Mouse (Mus musculus) 3134 (cell line): Measurements from ENCODE around the gene Cop1.

Experiments used
- DNase-seq: peaks from one replicate; pipeline ENCODE4 v3.0.0-alpha.2; 2011; ENCODE audit warnings: low spot score; ENCODE audit not compliant: insufficient read length; ENCODE audit errors: extremely low read depth

The Cop1 gene

DNA sequence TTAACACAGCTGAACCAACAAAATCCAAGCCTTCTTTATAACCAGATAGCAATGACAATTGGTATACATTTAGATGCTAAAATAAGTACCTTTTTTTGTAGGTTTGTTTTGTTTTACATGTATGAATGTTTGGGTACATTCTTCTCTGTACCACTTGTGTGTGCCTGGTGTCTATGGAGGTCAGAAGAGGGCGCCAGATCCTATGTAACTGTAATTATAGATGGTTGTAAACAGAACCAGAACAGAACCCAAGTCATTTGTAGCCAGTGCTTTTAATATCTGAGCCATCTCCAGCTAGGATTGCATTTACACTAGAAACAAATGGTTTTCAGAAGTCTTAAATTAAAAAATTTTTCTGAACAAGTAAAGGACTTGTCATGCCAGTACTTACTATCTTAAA, 54.7 kb downstream of the Cop1 start:
- DNase-seq = no peak

DNA sequence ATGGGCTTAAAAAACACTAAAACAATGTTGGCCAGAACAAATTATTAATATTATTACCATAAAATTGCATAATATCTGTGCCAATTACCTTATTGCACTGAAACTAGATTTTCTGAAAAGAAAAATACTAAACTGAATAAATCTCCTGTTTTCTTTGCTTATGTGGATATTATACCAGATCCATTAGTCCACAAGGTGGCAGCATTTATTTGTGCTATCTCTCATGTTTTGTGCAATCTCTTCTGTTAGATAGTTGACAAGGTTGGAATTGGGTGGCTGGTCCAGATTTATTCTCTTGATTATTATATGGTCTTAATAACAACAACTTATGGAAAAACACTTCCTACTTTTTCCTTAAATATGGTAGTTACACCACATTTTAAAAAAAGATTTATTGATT, 58.1 kb downstream of the Cop1 start:
- no peak for DNase-seq

DNA sequence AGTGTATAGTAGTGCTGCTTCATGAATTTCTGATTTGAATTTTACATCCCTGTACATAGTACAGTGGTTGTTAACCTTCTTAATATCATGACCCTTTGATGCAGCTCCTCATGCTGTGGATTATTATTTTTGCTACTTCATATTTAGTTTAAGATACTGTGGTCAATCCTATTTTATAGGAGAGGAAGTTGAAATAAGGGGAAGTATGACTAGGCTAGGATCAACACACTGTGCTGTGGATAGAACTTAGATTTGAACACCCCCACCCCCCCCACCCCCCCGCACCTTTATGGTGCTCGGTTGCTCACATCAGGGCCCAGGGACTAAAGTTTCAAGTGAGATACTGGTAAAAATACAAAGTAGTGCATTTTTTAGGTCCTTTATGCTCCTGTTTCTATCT, 58.7 kb downstream of the Cop1 start:
- DNase-seq = no peak

GRCm38 (mm10) chr1:159301418-159302082, 69.4 kb downstream of the Cop1 start:
- DNase-seq = no peak

- DNase-seq = no peak
Measured at GRCm38 (mm10) chr1:159313625-159314024, 81.5 kb downstream of the Cop1 start.

DNA sequence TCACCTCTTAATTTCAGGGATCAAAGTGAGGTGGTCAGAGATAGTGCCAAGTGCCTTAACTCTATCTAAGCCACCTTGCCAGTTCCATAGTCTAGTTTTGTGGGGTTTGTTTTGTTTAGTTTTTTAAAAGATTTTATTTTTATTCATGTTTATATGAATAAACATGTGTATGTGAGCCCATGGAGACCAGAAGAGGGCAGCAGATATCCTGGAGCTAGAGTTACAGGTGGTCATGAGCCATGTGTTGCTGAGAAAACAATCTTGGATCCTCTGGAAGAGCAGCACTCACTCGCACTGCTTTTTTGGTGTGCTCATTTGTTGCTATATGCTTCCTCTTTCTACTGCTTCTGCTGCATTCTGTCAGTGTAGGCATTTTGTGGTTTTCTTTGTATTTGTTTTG, 90.5 kb downstream of the Cop1 start:
- DNase-seq = no peak

DNA sequence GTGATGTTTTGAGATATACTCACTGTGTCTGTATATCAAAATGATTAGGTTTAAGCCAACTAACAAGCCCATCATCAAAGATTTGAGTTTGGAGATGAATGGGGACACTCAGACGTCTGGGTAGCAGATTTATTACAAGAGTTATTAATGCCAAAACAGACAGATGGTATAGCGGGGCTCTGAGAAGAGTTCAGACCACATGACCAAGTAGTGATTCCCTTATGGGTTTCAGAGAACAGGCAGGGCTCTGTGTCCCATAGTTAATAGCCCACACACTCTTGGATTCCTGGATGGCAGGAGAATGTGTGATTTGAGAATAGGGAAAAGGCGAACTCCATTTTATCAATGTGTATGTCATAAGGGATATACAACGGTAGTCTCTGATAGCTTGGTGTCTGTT, 98.9 kb downstream of the Cop1 start:
- DNase-seq = no peak

DNA sequence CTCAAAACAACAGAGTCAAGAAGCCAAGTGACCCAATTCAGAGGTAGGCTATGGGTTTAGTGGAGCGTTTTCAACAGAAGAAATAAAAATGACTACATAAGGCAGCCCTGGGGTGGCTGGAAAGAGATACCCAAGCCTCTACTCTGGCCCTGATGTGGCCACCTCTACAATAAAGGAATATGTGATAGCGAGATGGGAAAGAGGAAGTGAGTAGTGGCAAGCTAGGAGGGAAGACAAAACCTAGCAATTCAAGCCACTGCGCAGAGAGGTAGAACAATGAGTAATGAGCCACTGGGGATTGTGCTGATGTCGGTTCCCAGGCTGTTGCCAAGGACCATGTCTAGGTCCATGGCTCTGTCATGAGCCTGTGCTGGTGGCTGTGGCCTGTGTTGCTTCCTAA, 102.0 kb downstream of the Cop1 start:
- DNase-seq = no peak

- no peak for DNase-seq
Measured at GRCm38 (mm10) chr1:159342355-159342754, 110.2 kb downstream of the Cop1 start.

DNA sequence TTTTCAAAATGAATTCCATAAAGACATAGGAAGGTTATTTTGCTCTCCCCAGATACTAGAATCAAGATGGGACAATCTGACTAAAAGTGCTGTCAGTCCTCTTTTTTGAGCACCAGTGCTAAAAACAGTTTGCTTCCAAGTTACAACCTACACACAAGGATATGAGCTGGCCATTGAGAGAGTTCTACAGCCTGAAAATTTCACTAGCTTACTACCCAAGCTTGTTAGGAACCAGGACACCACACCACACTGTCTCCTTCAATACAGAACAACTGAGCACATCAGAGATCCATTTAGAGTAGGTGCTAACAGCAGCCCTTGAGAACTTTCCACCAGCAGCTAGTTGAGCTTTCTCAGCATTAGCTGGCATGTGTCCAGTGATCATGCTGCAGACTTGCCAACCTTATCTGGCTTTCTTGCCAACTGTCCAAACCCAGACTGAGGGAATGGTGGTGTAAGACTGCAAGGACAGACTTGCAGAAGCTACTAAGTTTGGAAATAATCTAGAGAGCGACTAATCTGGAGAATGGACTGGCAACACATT, 123.0 kb downstream of the Cop1 start:
- no peak for DNase-seq

DNA sequence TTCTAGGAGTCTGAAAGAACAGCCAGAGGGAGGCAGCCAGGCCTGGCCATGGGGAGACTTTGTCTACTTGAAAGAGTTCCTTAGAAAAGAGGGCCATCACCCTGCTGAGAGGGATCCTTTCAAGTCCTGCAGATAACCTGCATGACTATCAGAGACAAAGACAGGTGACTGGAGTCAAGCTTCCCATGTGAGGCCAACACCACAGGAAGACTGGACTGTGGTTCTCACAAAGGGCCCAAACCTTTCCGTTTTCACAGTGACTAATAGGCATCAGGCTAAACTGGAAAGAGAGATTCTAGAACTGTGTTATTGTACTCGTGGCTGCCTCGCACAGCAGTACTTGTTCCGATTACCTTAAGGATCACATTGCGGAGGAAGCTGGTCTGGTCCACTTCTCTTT, 126.6 kb downstream of the Cop1 start:
- no peak for DNase-seq

DNA sequence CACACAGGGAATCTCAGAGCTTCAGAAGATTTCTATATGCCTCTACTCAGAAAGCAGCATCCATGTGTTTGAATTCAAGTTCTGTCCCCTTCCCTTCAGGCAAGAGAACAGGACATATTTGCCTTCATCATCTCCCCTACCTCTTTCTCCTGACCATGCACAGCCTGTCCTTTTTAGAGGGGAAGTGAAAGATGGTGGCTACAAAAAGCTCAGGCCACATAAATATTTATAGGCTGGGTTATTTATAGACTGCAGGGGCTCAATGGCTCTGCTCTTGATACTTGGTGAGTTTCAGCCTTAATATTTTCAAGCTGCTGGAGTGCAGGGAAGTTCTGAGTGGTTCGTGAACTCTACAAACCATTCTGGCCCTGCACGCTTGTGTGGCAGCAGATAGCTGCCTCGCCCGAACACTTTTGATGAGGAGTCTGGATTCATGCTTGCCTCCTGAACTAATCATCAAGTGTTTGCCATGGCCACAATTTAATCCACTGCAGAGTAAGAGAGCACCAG, 139.8 kb downstream of the Cop1 start:
- DNase-seq = no peak

DNA sequence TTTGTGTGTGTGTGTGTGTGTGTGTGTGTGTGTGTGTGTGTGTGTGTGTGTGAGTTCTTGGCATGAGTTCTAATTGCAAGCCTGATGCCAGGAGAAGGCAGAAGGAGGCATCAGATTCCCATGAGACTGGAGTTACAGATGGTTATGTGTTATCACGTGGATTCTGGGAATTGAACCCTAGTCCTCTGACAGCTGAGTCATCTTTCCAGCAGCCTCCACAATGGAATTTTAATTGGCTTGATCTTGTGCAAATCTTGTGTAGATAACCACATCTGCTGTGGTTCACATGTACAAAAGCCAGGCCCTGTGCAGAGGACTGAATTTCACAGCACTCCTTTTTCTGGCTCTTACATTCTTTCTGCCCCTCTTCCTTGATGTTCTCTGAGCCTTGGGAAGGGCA, 150.1 kb downstream of the Cop1 start:
- DNase-seq = no peak

- no peak for DNase-seq
Measured at GRCm38 (mm10) chr1:159382916-159383315, 150.8 kb downstream of the Cop1 start.

DNA sequence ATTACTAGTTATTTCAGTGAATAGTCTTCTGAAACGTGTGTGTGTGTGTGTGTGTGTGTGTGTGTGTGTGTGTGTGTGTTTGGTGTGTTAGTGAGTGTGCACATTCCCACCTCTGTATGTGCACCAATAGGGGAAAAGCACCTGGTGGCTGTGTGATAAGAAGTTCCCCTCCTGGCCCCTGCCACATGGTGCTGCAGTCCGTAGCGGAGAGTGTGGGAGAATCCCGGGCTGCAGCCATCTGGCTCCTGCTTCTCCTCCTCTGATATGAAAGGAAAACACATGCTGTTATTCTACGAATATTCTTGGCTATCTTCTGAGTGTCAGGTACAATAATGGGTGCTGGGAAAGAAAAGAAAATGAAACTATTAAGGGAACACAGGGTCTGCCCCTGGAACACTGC, 154.3 kb downstream of the Cop1 start:
- no peak for DNase-seq

GRCm38 (mm10) chr1:159388565-159389024, 156.5 kb downstream of the Cop1 start:
- DNase-seq = no peak

GRCm38 (mm10) chr1:159390049-159390448, 157.9 kb downstream of the Cop1 start:
- peak; percentile 67 for DNase-seq

- DNase-seq = peak; percentile 61
Measured at GRCm38 (mm10) chr1:159392667-159393066, 160.5 kb downstream of the Cop1 start.

DNA sequence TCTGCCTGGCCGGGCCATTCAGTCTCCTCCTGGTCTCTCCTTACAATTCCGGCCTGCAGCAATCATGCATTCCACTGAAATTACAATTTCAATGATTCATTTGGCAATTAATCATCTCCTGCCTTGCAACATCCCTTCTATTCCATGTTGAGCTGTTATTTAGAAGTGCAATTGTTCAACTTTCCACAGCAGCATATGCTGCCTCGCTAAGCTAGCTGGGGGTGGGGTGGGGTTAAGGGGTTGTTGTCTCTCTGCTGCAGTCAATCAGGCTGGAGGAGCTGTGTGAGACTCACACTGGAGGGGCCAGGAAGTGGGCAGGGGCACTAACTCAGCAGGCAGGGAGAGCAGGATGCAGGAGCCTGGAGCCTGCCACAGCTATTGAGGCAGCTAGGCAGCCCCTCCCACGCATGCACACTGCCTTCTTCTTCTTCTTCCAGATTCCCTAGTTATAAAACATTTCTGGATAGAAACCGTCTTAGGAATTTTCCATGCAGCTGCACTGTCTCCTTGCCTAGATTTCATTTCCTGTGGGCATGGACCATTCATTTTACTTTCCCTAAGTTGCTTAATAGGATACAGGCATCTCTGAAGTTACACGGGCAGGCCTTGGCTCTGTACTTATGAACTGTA, 161.1 kb downstream of the Cop1 start:
- DNase-seq = peak; percentile 82

DNA sequence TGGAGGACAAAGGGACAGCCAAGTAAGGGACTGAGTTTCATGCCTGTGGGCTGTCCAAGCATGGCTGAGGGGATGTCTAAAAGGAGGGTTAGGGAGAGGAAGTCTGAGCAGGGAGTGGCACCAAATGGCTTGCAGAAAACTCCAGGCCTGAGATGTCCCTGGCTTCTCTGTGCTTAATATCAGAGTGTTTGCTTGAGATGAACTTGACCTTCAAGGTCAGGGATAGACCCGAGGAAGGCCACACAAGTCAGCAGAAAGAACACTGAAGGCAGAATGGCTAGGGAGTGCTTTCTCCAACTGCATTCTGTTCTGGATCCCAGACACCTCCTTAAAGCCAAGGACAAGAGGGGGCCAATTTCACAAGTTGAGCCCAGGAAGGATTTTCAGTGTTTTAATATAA, 161.8 kb downstream of the Cop1 start:
- no peak for DNase-seq

DNA sequence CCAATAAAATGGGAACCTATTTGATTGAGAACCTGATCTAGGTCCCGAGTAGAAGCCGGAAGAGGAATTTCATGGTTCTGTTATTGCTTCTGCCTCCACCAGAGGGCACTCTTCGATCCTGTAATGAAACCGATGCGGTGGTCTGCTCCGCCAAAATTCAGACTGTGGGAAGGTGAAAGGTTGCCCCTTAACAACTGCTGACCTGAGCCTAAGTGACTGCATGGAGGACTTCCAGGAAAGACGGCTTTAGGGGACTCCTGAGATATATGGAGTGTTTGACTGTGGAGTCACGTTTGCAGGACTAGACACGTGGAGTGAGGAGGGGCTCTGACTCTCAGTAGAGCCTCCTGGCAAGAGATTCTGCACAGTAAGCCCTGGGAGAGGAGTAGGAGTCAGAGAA, 164.4 kb downstream of the Cop1 start:
- no peak for DNase-seq
